Mouse (Mus musculus): ENCODE data around the gene Akt1. TPM values are rescaled to one million over a fixed set of nuclear protein-coding genes. Genes with fewer than 3 reads are reported as not detected.

Gene Akt1
- polyA plus RNA-seq, 1 experiment from 2014 or later, result 201 TPM

GRCm38 (mm10) chr12:112678555-112679026, 3.9 kb upstream of the Akt1 start, which contains the start of gene Zbtb42:
Zbtb42 (plus strand) TSS chr12:112678828.
- Histone ChIP-seq H3K9ac (peak within 1 kb of the TSS; percentile 67), H3K27me3 (replicated peaks) (peaks cover 48% of the 10 kb centered on the region), H3K4me2 (replicated peaks) (peak within 1 kb of the TSS; percentile 95), H3K27ac (no peak within 1 kb of the TSS), H3K9me3 (no peaks in the 10 kb centered on the region), H3K36me3 (no peaks in the 10 kb centered on the region), H3K4me3 (peak within 1 kb of the TSS; percentile 64), H3K4me1 (peaks cover 35% of the 10 kb centered on the region)
- WGBS, result under 1% methylated on average over 60 of the region's 60 CpGs
- peak; percentile 42 for ATAC-seq (ENCODE audit: low FRiP score, low read depth)

- H3K4me1 ChIP-seq, result peaks cover 39% of the 10 kb centered on the region
- peak overlapping the region; percentile 67 for H3K9ac ChIP-seq
- H3K36me3 ChIP-seq, result no peaks in the 10 kb centered on the region
- H3K27ac ChIP-seq, result no peak overlapping the region
- peaks cover 48% of the 10 kb centered on the region for H3K27me3 ChIP-seq (replicated peaks)
- peak overlapping the region; percentile 64 for H3K4me3 ChIP-seq
- peak overlapping the region; percentile 95 for H3K4me2 ChIP-seq (replicated peaks)
- ATAC-seq (ENCODE audit: low FRiP score, low read depth), result no peak
- 20% methylated on average over 19 of the region's 19 CpGs for WGBS
- H3K9me3 ChIP-seq, result no peaks in the 10 kb centered on the region
Measured at GRCm38 (mm10) chr12:112677943-112678554, 3.4 kb upstream of the Akt1 start.

GRCm38 (mm10) chr12:112677076-112677475, 2.4 kb upstream of the Akt1 start:
- Histone ChIP-seq H3K4me1 (peaks cover 49% of the 10 kb centered on the region), H3K9me3 (no peaks in the 10 kb centered on the region), H3K4me2 (replicated peaks) (no peak overlapping the region), H3K9ac (no peak overlapping the region), H3K4me3 (no peak overlapping the region), H3K36me3 (no peaks in the 10 kb centered on the region), H3K27me3 (replicated peaks) (peaks cover 48% of the 10 kb centered on the region), H3K27ac (no peak overlapping the region)
- no peak for ATAC-seq (ENCODE audit: low FRiP score, low read depth)
- 63% methylated on average over 5 of the region's 5 CpGs for WGBS

- peak; percentile 34 for ATAC-seq (ENCODE audit: low FRiP score, low read depth)
- Histone ChIP-seq H3K9ac (no peak overlapping the region), H3K4me2 (replicated peaks) (peak overlapping the region; percentile 89), H3K27ac (0 out of 2 replicates have a peak overlapping the region, but pooled peaks have one; percentile 46), H3K4me1 (peaks cover 65% of the 10 kb centered on the region), H3K36me3 (peaks cover 11% of the 10 kb centered on the region), H3K4me3 (peak overlapping the region; percentile 98), H3K27me3 (replicated peaks) (peaks cover 35% of the 10 kb centered on the region), H3K9me3 (no peaks in the 10 kb centered on the region)
- WGBS, result 13% methylated on average over 18 of the region's 18 CpGs
Measured at GRCm38 (mm10) chr12:112675245-112676035, 756 bp upstream of the Akt1 start.

DNA sequence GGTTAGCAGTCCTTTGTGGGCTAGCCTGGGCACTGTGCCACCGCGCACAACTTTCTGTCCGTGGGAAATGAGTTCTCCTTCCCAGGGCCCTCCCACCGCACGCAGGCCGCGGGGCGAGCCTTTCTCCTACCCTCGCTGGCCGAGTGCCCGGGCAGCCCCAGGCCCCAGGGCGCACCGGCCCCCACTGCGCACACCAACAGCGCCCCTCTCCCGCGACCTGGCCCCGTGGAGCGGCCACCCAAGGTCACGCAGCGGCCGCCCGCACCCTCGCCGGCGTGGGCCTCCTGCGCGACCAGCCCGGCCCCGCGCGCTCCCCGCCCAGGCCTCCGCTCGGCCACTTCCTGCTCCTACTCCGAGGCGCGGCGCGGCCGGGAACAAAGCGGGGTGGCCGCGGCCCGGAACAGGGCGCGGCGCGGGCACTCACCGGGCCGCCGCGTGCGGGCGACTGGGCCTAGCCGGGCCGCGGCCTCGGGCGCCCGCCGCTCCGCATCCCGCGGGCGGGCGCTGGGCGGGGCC, 1.1 kb downstream of the Akt1 start:
- peak overlapping the region; percentile 98 for H3K4me3 ChIP-seq
- H3K4me1 ChIP-seq, result peaks cover 62% of the 10 kb centered on the region
- H3K4me2 ChIP-seq (replicated peaks), result peak overlapping the region; percentile 89
- peaks cover 17% of the 10 kb centered on the region for H3K27me3 ChIP-seq (replicated peaks)
- peaks cover 29% of the 10 kb centered on the region for H3K36me3 ChIP-seq
- peak overlapping the region; percentile 100 for H3K9ac ChIP-seq
- under 1% methylated on average over 66 of the region's 68 CpGs for WGBS
- H3K27ac ChIP-seq, result peak overlapping the region; percentile 87
- H3K9me3 ChIP-seq, result no peaks in the 10 kb centered on the region
- 0 out of 2 replicates have a peak, but pooled peaks have one; percentile 8 for ATAC-seq (ENCODE audit: low FRiP score, low read depth)

GRCm38 (mm10) chr12:112672744-112673575, 1.7 kb downstream of the Akt1 start:
- Histone ChIP-seq H3K4me1 (peaks cover 58% of the 10 kb centered on the region), H3K4me3 (peak overlapping the region; percentile 98), H3K27ac (peak overlapping the region; percentile 87; the same call in 1 of the 2 replicates), H3K9ac (peak overlapping the region; percentile 100), H3K36me3 (peaks cover 35% of the 10 kb centered on the region), H3K4me2 (replicated peaks) (peak overlapping the region; percentile 89), H3K27me3 (replicated peaks) (peaks cover 11% of the 10 kb centered on the region), H3K9me3 (no peaks in the 10 kb centered on the region)
- 8% methylated on average over 21 of the region's 21 CpGs for WGBS
- ATAC-seq (ENCODE audit: low FRiP score, low read depth), result peak; percentile 15; the same call in 1 of the 2 replicates

GRCm38 (mm10) chr12:112671891-112672290, 2.8 kb downstream of the Akt1 start:
- no peak overlapping the region for H3K27ac ChIP-seq
- H3K9me3 ChIP-seq, result no peaks in the 10 kb centered on the region
- no peak overlapping the region for H3K9ac ChIP-seq
- ATAC-seq (ENCODE audit: low FRiP score, low read depth), result no peak
- peak overlapping the region; percentile 89 for H3K4me2 ChIP-seq (replicated peaks)
- 81% methylated on average over 7 of the region's 7 CpGs for WGBS
- H3K36me3 ChIP-seq, result peaks cover 46% of the 10 kb centered on the region
- H3K27me3 ChIP-seq (replicated peaks), result peaks cover under 1% of the 10 kb centered on the region; the same call in 1 of the 2 replicates
- peaks cover 63% of the 10 kb centered on the region for H3K4me1 ChIP-seq
- H3K4me3 ChIP-seq, result peak overlapping the region; percentile 98; the same call in 1 of the 2 replicates

DNA sequence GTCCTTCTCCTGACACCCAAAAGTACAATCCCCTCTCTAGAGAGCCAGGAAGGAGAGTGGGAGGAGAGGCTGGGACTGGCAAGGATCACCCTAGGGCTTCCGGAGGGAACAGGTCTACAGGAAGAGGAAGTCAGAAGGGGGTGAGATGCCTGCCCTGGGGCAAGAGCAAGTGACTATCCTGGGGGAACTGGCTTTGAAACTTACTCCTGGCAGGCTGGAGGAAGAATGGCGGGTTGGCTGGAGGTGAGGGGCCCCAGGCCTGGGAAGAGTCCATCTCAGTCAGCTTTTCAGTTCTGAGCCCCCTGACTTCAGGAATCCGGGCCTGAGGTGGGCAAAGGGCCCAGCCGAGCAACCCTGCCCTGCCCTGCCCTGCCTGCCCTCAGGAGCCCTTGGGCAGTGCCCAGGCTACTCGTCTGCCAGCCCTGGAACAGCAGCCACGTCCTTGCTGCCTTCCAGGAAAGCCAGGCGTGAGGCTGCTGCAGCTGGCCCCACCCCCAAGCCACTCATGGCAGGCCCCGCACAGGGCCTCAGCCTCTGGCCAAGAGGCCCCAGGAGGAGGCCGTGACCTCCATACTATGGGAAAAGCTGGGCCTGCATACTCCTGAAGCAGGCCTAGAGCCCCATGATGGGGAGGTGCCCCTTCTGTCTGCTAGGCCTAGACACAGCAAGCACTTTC, 3.8 kb downstream of the Akt1 start:
- Histone ChIP-seq H3K27me3 (replicated peaks) (no peaks in the 10 kb centered on the region), H3K4me2 (replicated peaks) (peak overlapping the region; percentile 89), H3K9me3 (no peaks in the 10 kb centered on the region), H3K4me3 (no peak overlapping the region), H3K4me1 (peaks cover 73% of the 10 kb centered on the region), H3K27ac (no peak overlapping the region), H3K9ac (peak overlapping the region; percentile 38), H3K36me3 (peaks cover 55% of the 10 kb centered on the region)
- 48% methylated on average over 9 of the region's 9 CpGs for WGBS
- no peak for ATAC-seq (ENCODE audit: low FRiP score, low read depth)

- peaks cover 71% of the 10 kb centered on the region for H3K36me3 ChIP-seq
- H3K27ac ChIP-seq, result no peak overlapping the region
- no peak overlapping the region for H3K4me2 ChIP-seq (replicated peaks)
- ATAC-seq (ENCODE audit: low FRiP score, low read depth), result no peak
- peaks cover 87% of the 10 kb centered on the region for H3K4me1 ChIP-seq
- H3K9ac ChIP-seq, result 0 out of 2 replicates have a peak overlapping the region, but pooled peaks have one; percentile 21
- H3K9me3 ChIP-seq, result no peaks in the 10 kb centered on the region
- H3K27me3 ChIP-seq (replicated peaks), result no peaks in the 10 kb centered on the region
- peak overlapping the region; percentile 13; the same call in 1 of the 2 replicates for H3K4me3 ChIP-seq
- WGBS, result 87% methylated on average over 10 of the region's 10 CpGs
Measured at GRCm38 (mm10) chr12:112667619-112668297, 6.9 kb downstream of the Akt1 start.

DNA sequence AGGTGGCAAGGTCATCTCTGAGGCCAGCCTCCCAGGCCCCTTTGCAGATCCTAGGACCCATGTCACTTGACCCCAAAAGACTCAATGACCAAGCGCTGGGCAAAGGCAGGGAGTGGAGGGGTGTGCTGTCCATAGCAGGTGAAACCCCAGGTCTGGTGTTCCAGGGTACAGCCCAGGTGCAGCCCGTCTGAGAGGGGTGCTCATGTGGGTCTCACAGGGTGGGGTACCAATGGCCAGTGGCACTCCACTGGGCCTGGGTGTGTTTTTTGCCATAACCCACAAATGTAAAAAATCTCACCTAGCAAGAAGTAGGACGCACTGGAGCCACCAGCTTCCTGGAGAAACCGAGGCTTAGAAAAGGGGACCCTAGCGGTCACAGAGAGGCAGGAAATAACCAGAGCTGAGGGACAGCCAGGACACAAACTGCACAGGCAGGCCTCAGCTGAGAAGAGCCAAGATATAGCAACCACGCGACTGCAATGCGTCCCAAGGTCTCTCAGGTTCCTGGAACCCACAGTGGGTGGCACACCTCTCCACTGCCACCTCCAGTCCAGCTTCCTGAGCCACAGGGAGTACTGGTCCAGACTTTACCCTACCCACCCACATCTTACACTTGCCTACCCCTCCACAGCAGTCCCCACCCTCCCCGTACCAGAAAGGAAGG, 8.7 kb downstream of the Akt1 start:
- Histone ChIP-seq H3K4me3 (no peak overlapping the region; the same call in 1 of the 2 replicates), H3K9ac (0 out of 2 replicates have a peak overlapping the region, but pooled peaks have one; percentile 30), H3K27me3 (replicated peaks) (no peaks in the 10 kb centered on the region), H3K4me2 (replicated peaks) (peak overlapping the region; percentile 44), H3K27ac (peak overlapping the region; percentile 73), H3K9me3 (no peaks in the 10 kb centered on the region), H3K36me3 (peaks cover 82% of the 10 kb centered on the region), H3K4me1 (peaks cover 87% of the 10 kb centered on the region)
- ATAC-seq (ENCODE audit: low FRiP score, low read depth), result no peak
- 91% methylated on average over 9 of the region's 9 CpGs for WGBS

Measured in neural tube, embryonic 12.5 days (tissue).